Mouse (Mus musculus): ENCODE results near the gene Zfp248. TPM values are rescaled to one million over a fixed set of nuclear protein-coding genes. Genes with fewer than 3 reads are reported as not detected.

Gene Zfp248
- 2.0 TPM for polyA plus RNA-seq (2014; fragmentation: Illumina TruSeq; extraction: RNeasy Lipid Tissue Mini Kit (QIAGEN cat#74804); ENCODE audit: low read depth, low replicate concordance)

DNA sequence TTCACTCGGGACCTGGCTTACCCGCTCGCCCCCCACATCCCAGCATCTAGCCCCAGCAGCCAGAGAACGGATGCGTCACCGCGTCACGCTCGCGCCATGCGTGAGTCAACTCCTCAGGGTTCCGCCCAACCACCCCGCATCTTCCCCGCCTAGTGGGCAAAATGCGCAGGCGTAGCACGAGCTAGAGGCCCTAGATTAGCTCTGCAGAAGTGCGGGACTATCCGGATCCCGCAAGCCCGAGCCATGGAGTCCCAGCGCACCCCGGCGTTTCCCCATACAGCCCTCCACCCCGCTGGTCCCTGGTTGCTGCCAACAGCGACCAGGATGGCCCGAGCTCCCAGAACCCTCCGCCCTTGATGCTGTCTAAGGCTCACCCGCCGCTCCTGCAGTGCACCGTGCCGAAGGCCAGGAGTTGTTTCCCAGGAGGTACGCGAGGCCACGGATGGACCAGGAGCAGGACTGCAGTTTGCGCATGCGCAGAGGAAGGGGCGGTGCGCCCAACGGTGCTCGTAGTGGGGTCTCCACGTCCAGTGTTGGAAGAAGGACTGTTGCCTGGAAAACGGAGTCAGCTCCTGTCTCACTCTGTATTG, at the start of gene Zfp248:
Gene Zfp248 (minus strand): TSS at position 487 of the 590 bp plus-strand sequence.

DNA sequence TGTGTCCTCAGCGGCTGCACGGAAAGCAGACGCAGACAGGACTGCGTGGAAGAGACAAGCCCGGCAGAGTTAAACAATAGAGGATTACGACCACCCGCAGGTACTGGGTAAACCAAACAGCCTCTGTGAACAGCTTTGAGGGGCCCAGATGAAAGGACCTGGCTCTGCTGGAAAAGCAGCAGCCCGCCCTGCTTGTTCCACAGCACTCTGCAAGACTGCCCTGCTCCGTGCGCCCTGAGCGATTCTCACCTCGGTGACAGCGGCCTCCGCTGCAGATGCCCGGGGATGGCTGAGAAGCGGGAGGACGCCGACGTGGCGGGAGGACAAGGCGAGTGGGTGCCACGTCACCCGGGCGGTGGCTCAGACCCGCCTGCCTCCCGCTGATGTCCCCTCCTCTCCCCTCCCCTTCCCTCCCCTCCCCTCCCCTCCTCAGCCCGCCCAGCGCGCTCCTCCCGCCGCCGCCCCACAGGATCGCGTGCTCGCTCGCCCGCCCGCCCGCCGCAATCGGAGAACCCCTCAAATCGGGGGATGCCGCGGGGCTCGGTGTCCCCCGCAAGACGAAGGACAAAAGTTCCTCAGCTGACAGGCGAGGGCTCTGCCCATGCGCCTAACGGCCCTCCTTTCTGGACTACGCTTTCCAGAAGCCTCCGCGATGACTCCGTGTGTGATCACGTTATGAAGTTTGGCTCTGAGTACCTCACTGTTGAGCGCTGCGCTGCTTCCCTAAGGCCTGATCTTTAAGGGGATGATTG, 23.8 kb upstream of the Zfp248 start, which contains the start of gene Zfp9:
Gene Zfp9 (minus strand): TSS at position 364 of the 752 bp plus-strand sequence.

DNA sequence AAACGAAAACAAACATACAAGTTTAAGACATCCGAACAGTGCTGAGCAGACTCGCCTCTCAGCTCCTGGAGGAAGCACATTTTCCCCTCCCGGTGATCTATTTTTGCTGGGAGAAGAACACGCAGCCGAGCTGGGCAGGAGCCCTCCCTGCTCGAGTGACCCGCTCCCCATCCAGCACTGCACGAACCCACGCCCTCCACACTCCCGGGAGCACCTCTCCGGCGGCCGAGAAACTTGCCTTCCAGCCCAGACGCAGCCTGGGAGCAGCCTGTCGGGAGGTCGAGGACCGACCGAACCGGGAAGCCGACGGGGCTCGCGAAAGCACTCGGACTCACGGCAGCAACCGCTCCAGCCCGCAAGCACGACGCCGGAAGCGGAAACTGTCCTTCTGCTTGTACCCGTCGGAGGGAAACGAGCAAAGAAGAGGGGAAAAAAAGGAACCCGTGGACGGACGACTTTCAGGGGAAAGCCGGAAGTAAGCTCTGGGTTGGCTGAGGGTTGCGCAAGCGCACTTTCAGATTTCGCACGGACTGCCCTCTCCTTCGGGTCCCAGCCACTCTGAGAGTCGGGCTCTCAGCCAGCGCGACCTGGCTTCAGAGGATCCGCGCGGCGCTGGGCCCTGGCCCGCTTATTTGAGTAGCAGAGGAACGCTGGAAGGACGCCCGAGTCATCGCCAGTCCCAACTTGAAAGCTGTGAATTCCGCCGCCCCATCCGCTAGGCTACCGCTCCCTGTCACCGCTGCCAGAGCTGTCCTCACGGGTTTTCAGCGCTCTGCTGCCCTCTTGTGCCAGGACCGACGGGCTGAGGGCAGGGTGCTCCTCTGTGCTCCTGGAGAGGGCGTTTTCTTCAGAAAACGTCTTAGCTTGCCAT, 36.0 kb downstream of the Zfp248 start, which contains the start of gene Bms1:
Gene Bms1 (minus strand): TSS at position 425 of the 871 bp plus-strand sequence.

Other genes with a start within 250 kb of the Zfp248 start
- 18.9 TPM for gene Bms1, start 36.1 kb downstream of the Zfp248 start, polyA plus RNA-seq (2014; fragmentation: Illumina TruSeq; extraction: RNeasy Lipid Tissue Mini Kit (QIAGEN cat#74804); ENCODE audit: low read depth, low replicate concordance)
- 5.3 TPM for gene Zfp9, start 23.8 kb upstream of the Zfp248 start, polyA plus RNA-seq (2014; fragmentation: Illumina TruSeq; extraction: RNeasy Lipid Tissue Mini Kit (QIAGEN cat#74804); ENCODE audit: low read depth, low replicate concordance)
- 2.6 TPM for gene Ankrd26, start 106.7 kb upstream of the Zfp248 start, polyA plus RNA-seq (2014; fragmentation: Illumina TruSeq; extraction: RNeasy Lipid Tissue Mini Kit (QIAGEN cat#74804); ENCODE audit: low read depth, low replicate concordance)

Measured in heart, adult 10 weeks (tissue).